Mouse (Mus musculus) frontal cortex, postnatal 14 days (tissue): ENCODE data around the gene Zdhhc22.

Source experiments
- DNase-seq, 2 experiments: peaks; one replicate each; pipeline ENCODE4 v3.0.0; 2022; ENCODE audit warnings: low spot score in 2 of 2

Gene Zdhhc22

DNA sequence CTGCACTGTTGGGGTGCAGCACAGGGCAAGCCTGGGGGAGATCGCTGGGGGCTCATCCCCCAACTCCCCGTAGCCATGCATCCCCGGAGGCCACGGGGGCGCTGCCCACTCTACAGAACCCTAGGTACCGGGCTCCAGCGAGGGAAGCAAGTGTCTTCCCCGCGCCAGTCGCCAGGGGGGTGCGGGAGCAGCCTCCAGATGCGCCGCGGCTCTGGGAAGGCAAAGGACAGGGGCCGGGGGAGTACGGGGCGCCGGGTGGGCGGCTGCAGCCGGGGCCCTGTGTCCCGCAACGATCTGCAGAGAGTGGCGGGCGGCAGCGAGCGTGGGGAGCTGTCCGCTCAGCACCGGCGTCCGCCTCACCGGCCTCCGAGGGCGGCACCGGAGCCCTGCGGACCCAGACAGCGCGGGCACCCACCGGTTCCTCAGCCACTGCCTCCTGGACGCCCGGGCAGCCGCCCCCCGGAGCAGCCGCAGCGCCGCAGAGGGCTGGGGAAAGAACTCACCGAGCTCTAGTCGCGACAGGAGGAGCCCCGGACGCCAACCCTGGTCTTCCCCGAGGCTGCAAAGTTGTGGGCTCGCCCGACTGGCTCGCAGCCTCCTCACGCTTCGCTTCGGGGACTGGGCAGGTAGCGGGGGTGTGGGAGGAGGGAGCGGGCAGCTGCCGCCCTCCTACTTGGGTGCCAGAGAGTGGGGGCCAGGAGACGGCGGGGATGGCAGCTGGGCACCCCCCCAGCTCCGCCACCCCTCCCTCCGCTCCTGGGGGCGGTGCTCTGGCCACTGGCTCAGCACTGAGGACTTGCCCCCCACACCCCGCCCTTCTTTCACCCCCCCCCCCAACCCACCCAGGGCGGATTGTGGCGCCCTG lies at the start of gene Zdhhc22:
Gene Zdhhc22 (minus strand): TSS at position 541 of the 865 bp plus-strand sequence.
- no peak for DNase-seq

DNA sequence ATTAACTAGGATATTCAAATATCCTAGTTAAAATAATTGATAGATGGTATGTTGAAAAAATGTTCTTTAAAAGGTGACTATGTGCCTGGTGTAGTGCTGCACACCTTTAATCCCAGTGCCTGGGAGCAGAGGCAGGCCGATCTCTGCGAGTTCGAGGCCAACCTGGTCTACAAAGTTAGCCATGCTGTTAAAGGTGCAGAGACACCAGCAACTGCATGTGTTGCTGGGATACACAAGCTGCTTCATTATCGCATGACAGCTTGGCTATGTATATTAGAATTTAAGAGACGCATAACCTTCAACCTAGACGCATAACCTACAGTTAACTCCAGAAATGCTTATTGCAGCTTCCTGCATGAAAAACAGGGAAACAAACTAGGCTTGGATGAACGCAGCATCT lies 46.4 kb upstream of the Zdhhc22 start:
- DNase-seq: no peak

DNA sequence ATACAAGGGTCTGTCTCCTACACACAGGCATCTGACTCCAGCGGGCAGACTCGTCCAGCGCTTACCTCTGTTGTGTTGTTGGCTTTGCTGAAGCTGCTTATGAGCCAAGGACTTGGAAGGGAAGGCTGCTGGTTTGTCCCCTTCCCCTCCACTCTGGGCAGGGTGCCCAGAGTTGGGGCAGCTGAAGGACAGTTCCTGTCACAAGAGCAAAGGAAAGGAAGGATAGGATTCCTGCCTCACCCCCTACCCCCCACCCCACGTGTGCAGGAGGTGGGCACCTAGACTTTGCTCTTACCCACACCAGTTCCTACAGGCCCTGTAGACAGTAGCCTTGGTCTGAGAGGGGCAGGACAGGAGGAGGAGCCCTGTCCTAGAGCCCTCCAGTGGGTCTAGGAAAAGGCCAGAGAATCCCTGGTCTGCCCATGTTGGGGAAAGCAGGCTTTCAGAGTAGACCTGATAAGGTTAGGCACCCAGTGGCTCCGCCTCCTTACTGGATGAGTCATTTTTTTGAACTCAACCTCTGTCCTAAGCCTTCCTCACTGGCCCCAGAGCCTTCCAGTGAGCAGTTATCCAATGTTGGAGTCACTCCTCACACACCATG lies 41.0 kb upstream of the Zdhhc22 start:
- DNase-seq: no peak

DNA sequence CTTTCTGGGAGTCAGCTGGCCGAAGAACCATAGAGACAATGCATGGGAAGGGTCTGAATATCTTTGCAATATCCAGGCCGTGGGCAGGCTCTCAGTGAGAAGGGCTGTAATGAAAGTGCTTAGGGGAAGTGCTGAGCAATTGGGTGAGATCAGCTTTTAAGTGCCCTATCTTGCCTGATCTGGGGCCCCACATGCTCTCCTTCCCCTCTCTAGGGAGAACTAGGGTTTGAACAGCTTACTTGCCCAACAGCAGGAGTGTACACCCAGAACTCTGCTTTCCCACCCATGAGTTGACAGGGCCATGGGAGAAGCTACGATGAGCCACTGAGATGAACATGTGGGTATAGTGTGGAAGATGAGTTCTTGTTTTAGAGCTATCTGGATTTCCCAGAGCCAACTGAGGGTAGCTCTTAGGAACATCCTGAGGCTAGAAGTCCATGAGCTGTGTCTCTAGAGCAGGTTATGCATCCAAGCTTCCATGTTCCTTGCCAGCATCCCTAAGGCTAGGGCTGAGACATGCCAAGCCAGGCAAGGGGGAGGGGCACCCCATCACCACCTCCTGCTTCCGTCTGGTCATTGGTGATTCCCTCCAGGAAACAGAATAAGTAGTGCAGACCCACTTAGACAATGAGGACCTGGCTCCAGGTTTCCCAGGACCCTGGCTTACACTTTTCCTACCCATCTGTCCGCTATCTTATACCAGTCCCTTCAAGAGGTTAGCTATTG lies 39.2 kb upstream of the Zdhhc22 start:
- DNase-seq: no peak

DNA sequence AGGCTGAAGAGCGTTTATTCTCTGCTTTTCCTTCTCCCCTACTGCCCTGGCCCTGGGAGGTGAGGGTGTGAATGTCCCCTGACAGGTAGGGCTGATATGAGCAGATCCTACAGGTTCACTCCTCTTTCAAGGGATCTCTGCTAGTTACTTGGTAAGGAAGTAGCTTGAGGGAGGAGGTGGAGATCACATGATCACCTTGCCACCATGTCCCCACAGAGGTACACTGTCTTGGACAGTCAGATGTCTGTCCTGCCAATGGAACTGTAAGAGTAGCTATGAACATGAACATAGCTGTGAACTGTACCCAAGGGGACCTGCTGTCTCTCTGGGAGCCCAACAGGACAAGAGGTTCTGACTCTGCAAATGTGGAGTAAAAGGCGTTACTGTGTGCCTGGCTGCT lies 37.8 kb upstream of the Zdhhc22 start:
- DNase-seq: no peak

DNA sequence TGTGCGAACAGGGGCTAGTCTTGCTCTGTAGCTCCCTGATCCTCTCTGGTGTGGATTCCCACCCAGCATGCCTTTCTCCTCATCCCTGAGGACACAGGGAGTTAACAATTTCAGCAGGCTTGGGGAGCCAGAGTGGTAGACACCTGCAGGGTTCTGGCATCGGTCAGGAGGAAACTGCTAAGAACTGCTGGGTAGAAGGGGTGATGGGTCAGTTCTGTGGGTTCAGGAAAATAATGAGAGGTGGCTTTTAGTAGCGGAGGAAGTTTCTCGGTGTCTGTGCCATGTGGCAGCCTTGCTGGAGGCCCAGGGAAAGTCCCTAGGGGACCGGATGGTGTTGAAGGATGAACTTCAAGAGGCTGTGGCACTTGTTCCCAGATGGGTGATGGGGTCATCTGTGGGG lies 37.2 kb upstream of the Zdhhc22 start:
- DNase-seq: no peak

DNA sequence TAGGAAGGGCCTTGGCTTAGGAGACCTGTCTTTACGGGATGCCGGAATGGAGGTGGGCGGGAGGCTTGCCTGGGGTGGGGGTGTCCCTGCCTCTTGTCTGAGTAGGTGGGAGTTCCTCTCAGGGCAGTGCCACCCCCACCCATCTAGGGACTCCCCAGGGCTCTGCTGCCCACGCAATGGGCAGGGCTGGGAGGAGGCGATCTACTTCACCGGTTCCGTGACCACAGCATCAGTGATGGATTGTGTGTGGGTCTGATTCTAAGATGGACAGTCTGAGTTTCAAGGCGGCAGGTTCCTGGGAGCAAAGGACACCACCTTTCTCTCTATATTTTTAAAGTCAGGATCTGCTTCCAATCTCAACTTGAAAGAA lies 36.6 kb upstream of the Zdhhc22 start:
- DNase-seq: no peak

DNA sequence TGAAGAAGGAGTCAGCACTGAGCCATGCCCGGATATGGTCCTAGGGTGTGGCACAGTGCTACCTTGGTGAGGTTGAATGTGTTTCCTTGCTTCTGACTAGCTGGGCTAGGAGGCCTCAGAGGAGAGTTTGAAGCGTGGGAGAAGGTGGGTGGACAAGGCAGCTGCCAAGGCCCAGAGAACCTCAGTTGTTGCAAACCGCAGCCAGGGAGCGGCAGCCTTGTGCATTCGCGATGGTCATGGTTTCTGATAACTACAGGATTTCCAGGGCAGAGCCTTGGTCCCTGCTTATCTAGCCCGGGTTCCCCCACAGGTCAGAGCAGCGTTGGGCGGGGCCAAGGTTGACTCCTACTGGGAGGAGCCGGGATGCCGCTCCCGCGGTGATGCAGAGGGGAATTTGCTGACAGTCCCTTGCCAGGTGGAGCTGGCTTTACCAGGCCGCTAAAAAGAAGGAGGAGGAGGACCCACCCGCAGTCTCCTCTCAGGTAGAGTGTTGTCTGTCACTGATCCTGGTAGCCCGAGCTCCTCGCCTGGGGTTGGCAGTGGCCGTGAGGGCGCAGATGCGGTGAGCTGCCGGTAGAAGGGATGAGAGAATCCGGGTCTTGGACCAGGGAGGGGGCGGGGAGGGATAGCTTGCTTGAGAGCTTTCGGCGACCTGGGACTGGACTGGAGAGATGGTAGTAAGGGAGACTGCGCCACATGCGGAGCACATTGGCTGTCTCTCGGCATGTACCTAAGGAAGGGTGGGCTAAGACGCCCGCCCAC lies 36.1 kb upstream of the Zdhhc22 start:
- peak; percentile 47 to 49 for DNase-seq

DNA sequence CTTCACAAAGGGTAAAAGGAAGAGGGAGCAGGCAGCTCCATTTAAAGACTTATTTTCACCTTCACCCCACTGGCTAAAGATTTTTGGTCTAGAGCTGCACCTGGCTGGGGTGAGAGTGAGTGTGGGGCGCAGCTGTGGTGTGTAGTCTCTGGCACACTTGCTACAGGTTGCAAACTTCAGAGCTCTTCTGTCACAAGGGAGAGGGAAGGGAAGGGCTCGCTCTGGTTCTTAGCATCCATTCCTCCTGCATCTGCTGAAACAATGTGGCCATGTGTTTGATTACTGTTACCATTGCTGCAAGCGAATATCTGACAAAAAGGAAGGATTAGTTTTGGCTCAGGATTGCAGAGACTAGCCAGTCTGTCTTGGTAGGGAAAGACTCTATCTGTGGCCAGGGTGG lies 33.2 kb upstream of the Zdhhc22 start:
- no peak for DNase-seq

DNA sequence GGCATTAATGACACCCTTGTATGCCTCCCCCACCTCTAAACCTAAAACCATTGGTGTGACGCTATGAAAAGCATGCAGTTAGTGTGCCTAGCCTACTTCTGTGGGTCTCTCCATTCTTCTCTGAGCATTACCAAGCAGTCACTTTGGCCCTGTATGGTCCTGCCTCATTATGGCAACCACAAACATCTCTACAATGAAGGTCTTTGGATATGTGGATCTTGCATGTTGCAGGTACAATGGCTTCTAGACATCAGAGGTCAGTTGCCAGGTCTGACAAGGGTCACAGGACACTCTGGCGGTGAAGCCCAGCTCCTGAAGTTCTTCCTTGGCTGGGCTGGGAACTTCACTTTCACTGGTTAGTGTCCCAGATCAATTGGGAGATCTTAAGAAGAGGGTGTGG lies 31.8 kb upstream of the Zdhhc22 start:
- DNase-seq: no peak

DNA sequence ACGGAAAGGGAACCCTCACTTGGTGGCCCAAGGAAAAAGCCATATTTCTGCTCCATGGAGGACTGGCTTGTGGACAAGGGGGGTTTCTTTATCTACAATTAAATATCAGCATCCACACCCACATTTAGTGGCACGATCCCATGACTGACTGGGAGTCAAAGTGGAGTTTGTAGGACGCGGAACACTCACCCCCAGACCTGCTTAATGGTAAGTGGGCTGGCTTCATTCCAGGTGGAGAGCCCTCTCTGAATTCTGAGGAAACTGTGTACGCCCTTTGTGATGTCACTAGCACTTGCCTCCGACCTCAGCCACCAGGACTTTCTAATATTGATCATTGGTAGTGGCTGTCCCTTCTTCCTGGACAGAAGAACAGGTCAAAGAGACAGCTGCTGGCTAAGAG lies 30.8 kb upstream of the Zdhhc22 start, which contains the start of gene Tmem63c:
Gene Tmem63c (plus strand): TSS at position 301 of the 400 bp plus-strand sequence.
- no peak for DNase-seq

DNA sequence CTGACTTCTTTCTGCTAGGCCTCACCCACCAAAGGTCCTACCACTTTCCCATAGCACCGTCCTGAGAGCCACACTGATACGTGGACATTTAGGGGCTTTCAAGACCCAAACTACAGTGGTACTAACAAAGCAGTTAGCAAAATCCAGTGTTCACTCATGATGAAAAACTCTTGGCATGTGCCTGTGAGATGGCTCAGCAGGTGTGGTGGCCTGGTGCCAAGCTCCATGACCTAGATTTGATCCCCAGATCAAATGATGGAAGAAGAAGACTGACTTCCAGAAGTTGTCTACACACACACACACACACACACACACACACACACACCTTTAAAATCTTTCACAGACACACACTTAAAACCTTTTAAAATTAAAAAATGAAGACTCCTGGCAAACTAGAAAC lies 28.5 kb upstream of the Zdhhc22 start:
- DNase-seq: no peak

DNA sequence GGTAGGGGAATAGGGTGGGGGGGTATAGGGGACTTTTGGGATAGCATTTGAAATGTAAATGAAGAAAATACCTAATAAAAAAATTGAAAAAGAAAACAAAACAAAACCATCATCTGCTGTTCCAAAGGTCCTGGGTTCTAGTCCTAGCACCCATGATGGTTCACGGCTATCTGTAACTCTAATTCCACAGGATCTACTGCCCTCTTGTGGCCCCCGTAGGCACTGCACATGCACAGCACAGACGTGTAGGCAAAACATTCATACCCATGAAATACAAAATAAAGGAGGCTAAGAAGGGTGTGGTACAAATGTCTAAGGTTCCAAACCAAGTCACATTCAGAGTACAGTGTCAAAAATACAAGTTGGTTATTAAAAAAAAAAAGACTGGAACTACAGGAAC lies 26.8 kb upstream of the Zdhhc22 start:
- DNase-seq: no peak

DNA sequence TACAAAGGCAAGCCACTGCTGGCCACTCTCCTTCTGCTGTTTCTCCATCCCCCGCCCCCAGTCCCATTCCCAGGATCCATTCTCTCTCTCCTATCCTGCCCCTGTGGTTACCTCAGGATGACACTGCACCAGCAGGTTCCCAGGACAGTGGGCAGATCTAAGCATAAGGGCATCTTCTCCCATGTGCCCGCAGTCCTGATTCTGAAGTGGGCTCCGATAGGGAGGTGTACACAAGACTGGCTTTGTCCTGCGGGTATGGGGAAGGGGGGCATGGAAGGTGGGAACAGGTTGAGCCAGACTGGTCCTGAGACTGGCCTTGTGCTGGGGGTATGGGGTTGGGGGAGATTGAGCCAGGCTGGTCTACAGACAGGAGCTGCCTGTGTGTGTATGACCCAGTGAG lies 14.4 kb upstream of the Zdhhc22 start:
- DNase-seq: no peak

DNA sequence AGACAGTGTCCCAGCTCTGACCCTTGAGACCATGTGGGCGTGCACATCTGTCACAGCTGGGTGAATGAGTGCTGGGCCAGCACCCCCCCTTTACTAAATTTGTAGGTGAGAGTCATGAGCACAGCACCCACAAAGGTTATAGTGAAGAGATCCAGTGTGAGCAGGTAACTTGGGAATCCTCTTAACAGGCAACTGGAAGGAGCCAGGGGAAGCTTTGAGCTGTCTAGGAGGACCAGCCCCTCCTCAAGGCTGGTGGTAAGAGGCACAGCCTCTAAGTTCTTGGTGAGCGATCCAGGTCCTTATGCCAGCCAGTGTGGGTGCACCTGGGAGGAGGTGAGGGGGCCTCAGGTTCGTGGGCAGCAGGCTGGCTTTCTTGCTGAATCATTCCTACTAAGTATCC lies 13.4 kb upstream of the Zdhhc22 start:
- DNase-seq: no peak

DNA sequence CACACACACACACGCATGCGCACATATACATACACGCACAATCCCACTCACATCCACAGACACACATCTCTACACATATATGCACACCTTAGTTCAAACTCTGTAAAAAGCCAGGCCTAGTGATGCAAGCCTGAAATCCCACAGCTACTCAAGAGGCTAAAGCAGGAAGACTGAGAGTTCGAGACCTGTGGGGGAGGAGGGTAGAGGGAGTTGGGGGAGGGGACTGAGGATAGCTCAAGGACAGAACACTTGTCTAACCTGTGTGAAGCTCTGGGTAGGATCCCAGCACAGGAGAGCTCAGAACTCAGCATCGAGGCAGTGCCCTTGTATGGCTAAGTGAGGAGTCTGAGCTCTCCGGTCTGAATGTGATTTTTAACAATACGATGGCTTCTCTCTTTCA lies 12.6 kb upstream of the Zdhhc22 start:
- DNase-seq: no peak

DNA sequence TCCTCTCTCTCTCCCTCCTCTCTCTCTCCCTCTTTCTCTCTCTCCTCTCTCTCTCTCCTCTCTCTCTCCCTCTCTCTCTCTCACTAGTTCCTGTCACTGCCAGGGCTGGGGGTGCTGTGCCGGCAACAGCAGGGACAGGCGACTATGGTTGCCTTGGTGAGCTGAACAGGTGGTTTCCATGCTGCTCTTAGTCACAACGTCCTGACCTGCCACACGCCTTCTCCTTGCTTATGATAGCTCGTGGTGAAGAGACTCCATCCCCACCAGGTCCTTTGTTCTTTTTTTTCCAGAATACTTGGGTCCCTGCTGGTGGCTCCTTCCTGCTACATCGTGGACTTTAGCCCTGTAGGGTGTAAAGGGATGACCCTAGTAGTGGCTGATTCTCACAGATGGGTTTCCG lies 12.0 kb upstream of the Zdhhc22 start:
- no peak for DNase-seq

DNA sequence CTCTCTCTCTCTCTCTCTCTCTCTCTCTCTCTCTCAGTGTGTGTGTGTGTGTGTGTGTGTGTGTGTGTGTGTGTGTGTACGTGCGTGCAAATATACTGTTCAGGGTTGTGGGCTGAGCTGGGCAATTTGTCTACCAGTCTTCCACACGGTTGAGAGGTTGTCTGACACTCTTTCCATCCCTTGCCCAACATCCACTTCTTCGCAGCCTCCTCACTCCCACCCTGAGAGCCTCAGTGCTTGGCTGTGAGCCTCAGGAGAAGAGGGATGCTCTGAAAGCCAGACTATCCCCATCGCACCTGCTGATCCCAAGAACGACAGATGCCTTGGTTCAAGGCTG lies 10.6 kb upstream of the Zdhhc22 start:
- no peak for DNase-seq

DNA sequence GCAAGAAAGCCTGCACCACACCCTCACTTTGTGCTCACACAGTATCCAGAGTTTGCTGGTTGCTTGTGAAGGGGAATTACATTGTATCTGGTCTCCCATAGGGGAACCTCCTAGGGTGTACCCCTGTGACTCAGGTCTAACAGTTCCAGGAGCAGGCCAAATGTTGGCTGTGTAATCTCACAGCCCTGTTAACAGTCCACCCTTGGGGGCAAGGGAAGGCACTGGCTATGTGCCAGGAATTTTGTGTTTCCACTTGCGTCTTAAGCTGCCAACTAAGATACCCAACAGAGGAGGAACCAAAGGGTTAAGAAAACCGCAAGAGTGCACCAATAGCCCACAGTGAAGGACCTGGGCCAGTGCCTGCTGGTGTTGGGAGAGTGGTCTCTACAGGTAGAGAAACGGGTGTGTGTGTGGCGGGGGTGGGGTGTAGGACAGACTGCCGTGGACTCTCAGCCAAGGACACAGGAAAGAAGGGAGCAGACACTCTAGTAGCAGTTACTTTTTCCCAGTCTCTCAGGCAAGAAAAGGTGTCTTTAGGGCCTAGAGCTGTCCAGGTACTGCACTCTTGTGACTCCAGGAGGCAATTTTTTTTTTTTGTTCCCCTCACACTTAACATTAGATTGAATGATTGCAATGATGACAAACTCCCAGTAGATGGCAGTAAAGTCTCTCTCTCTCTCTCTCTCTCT lies 10.1 kb upstream of the Zdhhc22 start:
- DNase-seq: no peak

DNA sequence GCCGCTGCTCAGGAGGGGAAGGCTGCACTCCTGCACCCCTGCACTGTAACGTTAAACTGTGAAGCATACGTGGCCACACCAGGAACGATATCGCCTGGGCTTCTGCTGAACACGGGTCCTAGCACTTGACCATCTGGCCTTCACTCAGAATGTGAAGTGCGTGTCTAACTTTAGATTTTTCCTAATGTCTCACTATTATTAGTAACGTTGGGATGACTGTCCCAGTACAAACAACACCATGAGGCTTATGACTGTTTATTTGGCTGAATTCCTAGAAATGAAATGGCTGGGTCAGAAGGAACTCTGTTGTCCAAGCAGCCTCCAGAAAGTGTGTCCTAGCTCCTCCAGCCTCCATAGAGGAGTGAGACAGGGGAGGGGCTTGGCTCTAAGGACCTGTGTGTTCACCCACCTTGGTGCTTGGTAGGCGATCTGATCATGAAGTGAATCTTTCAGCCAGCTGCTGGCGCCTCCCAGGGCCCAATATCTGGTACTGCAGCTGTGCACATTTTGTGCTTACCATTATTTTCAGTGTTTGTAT lies 9.1 kb upstream of the Zdhhc22 start:
- DNase-seq: no peak

DNA sequence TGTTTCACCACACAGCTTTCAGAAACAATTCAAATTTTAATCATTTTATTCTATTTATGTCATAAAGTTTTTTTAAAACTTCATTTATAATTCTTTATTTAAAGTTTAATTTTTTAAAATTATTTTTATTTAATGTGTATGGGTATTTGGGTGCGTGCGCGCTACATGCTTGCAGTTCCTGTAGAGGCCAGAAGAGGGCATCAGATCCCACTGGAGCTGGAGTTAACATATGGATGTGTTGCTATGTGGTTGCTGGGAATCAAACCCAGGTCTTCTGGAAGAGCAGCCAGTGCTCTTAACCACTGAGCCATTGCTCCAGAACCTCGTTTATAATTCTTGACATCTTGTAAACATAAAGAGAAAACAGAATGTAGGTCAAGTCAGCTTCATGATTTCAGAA lies 8.5 kb upstream of the Zdhhc22 start:
- no peak for DNase-seq
